Mouse (Mus musculus): ENCODE measurements around the gene Cdc34. TPM values are rescaled to one million over a fixed set of nuclear protein-coding genes. Genes with fewer than 3 reads are reported as not detected.

Cdc34 gene
- total RNA-seq, 2 experiments from 2014 or later: 80.7 to 84.8 TPM

GRCm38 (mm10) chr10:79712029-79712428 lies 30.0 kb downstream of the Cdc34 start:
- DNase-seq (ENCODE audit: extremely low spot score in 1 of 2, low spot score in 2 of 2): no peak
- intact Hi-C loops (cut with DNase I): no loop called here
- Histone ChIP-seq H3K4me3 (no peak overlapping the region), H3K27ac (no peak overlapping the region)
- TF ChIP-seq CTCF (IDR thresholded peaks at IDR 0.05): no peak; the same call in none of the 2 replicates

- intact Hi-C loops (cut with DNase I): no loop called here
- peak overlapping the region; percentile 63 for H3K27ac ChIP-seq
- peak; percentile 73 to 83 for DNase-seq (ENCODE audit: extremely low spot score in 1 of 2, low spot score in 2 of 2)
- H3K4me3 ChIP-seq: no peak overlapping the region
- peak; percentile 67 for TF ChIP-seq CTCF (IDR thresholded peaks at IDR 0.05)
Measured at GRCm38 (mm10) chr10:79712499-79713126, 30.6 kb downstream of the Cdc34 start.

GRCm38 (mm10) chr10:79713163-79713562 lies 31.2 kb downstream of the Cdc34 start:
- intact Hi-C loops (cut with DNase I): no loop called here
- peak overlapping the region; percentile 63 for H3K27ac ChIP-seq
- DNase-seq (ENCODE audit: extremely low spot score in 1 of 2, low spot score in 2 of 2): no peak
- TF ChIP-seq CTCF (IDR thresholded peaks at IDR 0.05): no peak
- no peak overlapping the region for H3K4me3 ChIP-seq

- DNase-seq (ENCODE audit: extremely low spot score in 1 of 2, low spot score in 2 of 2): no peak
- Histone ChIP-seq H3K4me3 (no peak overlapping the region), H3K27ac (no peak overlapping the region)
- intact Hi-C loops (cut with DNase I): no loop called here
- TF ChIP-seq CTCF (IDR thresholded peaks at IDR 0.05): no peak
Measured at GRCm38 (mm10) chr10:79714996-79715395, 33.0 kb downstream of the Cdc34 start.

GRCm38 (mm10) chr10:79716254-79716987 lies 34.4 kb downstream of the Cdc34 start, which contains the start of gene Hcn2:
TSS of gene Hcn2 (plus strand) at chr10:79716634.
- intact Hi-C loops (cut with DNase I): no loop called here
- DNase-seq (ENCODE audit: extremely low spot score in 1 of 2, low spot score in 2 of 2): no peak
- H3K4me3 ChIP-seq: peak within 1 kb of the TSS; percentile 84
- H3K27ac ChIP-seq: peak within 1 kb of the TSS; percentile 89
- TF ChIP-seq CTCF (IDR thresholded peaks at IDR 0.05): no peak

- intact Hi-C loops (cut with DNase I): no loop called here
- TF ChIP-seq CTCF (IDR thresholded peaks at IDR 0.05): no peak
- Histone ChIP-seq H3K27ac (peak overlapping the region; percentile 47), H3K4me3 (peak overlapping the region; percentile 84)
- DNase-seq (ENCODE audit: extremely low spot score in 1 of 2, low spot score in 2 of 2): peak; percentile 61 to 74
Measured at GRCm38 (mm10) chr10:79716988-79717355, 35.0 kb downstream of the Cdc34 start.

- Histone ChIP-seq H3K27ac (peak overlapping the region; percentile 47), H3K4me3 (peak overlapping the region; percentile 84)
- intact Hi-C loops (cut with DNase I): no loop called here
- TF ChIP-seq CTCF (IDR thresholded peaks at IDR 0.05): no peak
- DNase-seq (ENCODE audit: extremely low spot score in 1 of 2, low spot score in 2 of 2): no peak
Measured at GRCm38 (mm10) chr10:79717640-79718357, 35.8 kb downstream of the Cdc34 start.

GRCm38 (mm10) chr10:79721089-79721488 lies 39.1 kb downstream of the Cdc34 start:
- intact Hi-C loops (cut with DNase I): no loop called here
- H3K4me3 ChIP-seq: no peak overlapping the region
- H3K27ac ChIP-seq: no peak overlapping the region
- DNase-seq (ENCODE audit: extremely low spot score in 1 of 2, low spot score in 2 of 2): no peak
- no peak for TF ChIP-seq CTCF (IDR thresholded peaks at IDR 0.05)

GRCm38 (mm10) chr10:79723047-79723446 lies 41.1 kb downstream of the Cdc34 start:
- H3K4me3 ChIP-seq: no peak overlapping the region
- DNase-seq (ENCODE audit: extremely low spot score in 1 of 2, low spot score in 2 of 2): no peak
- H3K27ac ChIP-seq: peak overlapping the region; percentile 33
- intact Hi-C loops (cut with DNase I): no loop called here
- TF ChIP-seq CTCF (IDR thresholded peaks at IDR 0.05): no peak

GRCm38 (mm10) chr10:79723692-79724091 lies 41.7 kb downstream of the Cdc34 start:
- intact Hi-C loops (cut with DNase I): no loop called here
- no peak for TF ChIP-seq CTCF (IDR thresholded peaks at IDR 0.05)
- Histone ChIP-seq H3K27ac (no peak overlapping the region; the same call in 1 of the 2 replicates), H3K4me3 (no peak overlapping the region)
- no peak for DNase-seq (ENCODE audit: extremely low spot score in 1 of 2, low spot score in 2 of 2)

- no peak for DNase-seq (ENCODE audit: extremely low spot score in 1 of 2, low spot score in 2 of 2)
- no peak overlapping the region for H3K27ac ChIP-seq
- H3K4me3 ChIP-seq: no peak overlapping the region
- intact Hi-C loops (cut with DNase I): no loop called here
- TF ChIP-seq CTCF (IDR thresholded peaks at IDR 0.05): peak; percentile 66
Measured at GRCm38 (mm10) chr10:79726090-79726489, 44.1 kb downstream of the Cdc34 start.
